Mouse (Mus musculus) right cerebral cortex, postnatal 36 days (tissue): Measurements from ENCODE around the gene Zfp426.
A peak's percentile ranks its signal among the peaks of the same experiment; 100 is the strongest.

Experiments
- DNase-seq, 2 experiments: peaks; one replicate each; pipeline ENCODE4 v3.0.0; 2022; ENCODE audit warnings: low spot score in 2 of 2, mixed read lengths in 1 of 2

Gene Zfp426

DNA sequence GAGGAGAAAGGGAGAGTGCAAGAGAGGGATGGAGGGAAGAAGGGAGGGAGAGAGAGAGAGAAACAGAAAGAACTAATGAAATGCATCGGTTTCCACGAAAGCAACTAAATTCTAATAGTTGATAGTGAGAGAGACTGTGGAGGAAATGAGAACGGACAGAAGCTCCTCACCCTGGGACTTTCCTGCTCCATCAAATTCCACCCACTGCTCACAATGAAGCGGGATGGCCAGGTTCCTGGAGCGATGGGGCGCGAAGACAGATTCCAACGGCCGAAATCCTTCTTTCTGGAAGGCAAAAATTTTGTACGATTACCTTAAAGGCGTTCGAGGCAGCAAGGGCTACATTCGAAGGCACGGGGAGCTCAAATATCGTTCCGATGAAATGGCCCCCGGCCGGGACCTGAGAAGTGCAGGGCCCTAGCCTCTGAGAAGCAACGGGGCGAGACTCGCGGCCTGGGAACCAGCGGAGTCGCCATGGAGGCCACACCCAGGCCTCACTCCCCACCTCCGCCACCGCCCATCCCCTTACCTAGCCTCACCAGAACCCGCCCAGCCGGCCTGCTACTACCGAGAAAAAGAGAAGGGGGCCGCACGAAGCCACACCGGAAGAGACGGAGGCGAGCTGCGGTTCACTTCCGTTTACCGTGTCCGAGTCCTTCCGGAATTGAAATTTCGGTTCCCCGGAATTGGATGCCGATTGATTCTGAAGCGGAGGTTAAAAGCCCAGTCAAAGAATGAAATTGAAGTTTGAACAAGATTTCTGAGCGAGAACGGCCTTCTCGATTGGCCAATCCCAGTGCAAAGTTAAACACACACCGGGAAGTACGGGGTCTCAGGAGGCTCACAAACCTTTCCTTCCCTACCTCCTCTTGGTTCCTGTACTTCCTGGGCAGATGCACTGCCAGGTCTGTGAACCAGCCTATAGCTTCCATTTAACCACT, 32.9 kb downstream of the Zfp426 start, which contains the start of gene Zfp26:
TSS of gene Zfp26 (minus strand) at position 786 of the 941 bp plus-strand sequence.
- peak; percentile 76 to 79 for DNase-seq

DNA sequence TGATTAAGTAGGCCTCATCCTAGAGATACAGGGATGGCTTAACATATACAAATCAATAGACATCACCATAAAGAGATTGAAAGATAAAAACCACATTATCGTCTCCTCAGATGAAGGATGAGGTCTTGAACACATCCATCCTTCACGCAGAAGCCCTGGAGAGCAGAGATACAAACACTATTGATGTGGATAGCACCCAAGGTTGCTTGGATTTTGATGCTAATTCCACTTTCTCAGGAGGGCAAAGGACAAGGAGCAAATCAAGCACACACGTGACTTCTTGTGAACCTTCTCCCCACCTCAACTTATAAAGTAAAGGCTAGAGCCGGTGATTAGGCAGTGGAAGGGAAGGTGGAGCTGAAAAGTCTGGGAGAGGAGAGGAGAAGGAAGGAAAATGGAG, 38.9 kb downstream of the Zfp426 start:
- no peak for DNase-seq

DNA sequence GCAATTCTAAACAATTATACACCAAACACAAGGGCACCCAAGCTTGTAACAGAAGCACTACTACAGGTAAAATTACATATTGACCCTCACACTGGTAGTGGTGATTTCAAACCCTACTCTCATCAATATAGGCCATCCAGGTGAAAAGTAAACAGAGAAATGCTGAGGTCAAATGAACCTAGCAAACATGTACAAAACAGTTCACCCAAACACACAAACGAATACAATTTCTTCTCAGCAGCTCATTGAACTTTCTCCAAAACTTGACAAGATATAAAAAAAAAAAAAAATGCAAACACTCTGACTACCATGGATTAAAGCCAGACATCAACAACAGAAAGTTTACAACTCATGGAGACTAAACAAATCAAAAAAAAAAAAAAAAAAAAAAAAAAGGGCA, 41.1 kb downstream of the Zfp426 start:
- DNase-seq = no peak

DNA sequence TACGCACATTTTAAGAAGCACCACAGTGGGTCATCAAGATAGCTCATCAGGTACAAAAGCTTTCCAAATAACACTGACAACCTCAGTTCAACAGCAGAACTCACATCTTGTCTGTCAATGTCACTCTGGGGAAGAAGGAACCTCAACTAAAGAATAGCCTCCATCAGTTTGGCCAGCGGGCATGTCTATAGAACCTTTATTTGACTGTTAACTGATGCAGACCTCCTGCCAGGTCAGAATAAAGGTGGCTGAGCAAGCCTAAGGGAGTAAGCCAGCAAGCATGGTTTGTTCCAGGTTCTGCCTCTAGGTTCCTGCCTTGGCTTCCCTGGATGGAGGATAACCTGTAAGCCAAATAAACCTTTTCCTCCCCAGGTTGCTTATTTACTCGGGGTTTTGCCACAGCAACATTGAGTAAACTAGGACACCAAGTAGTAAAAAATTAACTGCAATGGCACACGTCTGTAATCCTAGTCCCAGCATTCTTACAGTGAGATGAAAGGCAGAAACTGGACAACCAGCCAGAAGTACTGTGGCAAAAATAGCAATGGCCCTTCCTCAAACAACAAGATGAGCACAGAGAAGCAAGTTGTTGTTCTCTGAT, 49.3 kb downstream of the Zfp426 start:
- DNase-seq = no peak

DNA sequence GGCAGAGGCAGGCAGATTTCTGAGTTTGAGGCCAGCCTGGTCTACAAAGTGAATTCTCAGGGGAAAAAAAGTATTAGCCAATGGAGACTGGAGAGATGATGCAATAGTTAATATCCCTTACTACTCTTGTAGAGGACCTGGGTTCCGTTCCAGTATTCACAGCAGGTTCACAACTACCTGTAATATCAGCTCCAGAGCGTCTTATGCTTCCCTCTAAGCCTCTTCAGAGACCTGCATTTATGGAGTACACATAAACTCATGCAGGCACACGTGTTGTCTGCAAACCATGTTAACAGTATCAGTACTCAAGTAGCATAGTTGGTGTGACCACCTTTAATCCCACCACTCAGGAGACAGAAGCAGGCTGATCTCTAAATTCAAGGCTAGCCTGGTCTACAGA, 62.5 kb downstream of the Zfp426 start:
- no peak for DNase-seq
